Mouse (Mus musculus) lung, embryonic 14.5 days (tissue): ENCODE data around the gene Hsd11b2. TPM values are rescaled to one million over a fixed set of nuclear protein-coding genes. Genes with fewer than 3 reads are reported as not detected.

Experiments used
- ATAC-seq: fragments of 200-750 bp; cut with Nextera tagmentation; 2 replicates; pipeline ENCODE4 v1.8.0; 2017; ENCODE audit warnings: mild to moderate bottlenecking, moderate TSS enrichment, moderate library complexity; ENCODE audit not compliant: insufficient read depth
- DNase-seq: peaks from one replicate; pipeline ENCODE4 v3.0.0-alpha.2; 2015
- H3K27ac ChIP-seq: fragments of 300-500 bp; sonication (generic); 2 replicates; pipeline ENCODE4 v1.5.1; 2014; ENCODE audit warnings: low read depth, mild to moderate bottlenecking, moderate library complexity
- H3K27me3 ChIP-seq: fragments of 300-500 bp; sonication (generic); 2 replicates; pipeline ENCODE4 v1.6.1; 2014; ENCODE audit warnings: low read length, control low read depth; ENCODE audit not compliant: insufficient read depth
- H3K36me3 ChIP-seq: fragments of 300-500 bp; sonication (generic); 2 replicates; pipeline ENCODE4 v1.6.1; 2014; ENCODE audit warnings: control low read depth; ENCODE audit not compliant: insufficient read depth
- H3K4me1 ChIP-seq: fragments of 300-500 bp; sonication (generic); 2 replicates; pipeline ENCODE4 v1.6.1; 2014; ENCODE audit warnings: antibody characterized with exemption, control low read depth; ENCODE audit not compliant: insufficient read depth
- H3K4me2 ChIP-seq: fragments of 300-500 bp; sonication (generic); 2 replicates; pipeline ENCODE4 v1.6.1; 2014; ENCODE audit warnings: mild to moderate bottlenecking
- H3K4me3 ChIP-seq: fragments of 300-500 bp; sonication (generic); 2 replicates; pipeline ENCODE4 v1.5.1; 2014; ENCODE audit warnings: low read depth, low read length
- H3K9ac ChIP-seq: fragments of 300-500 bp; sonication (generic); 2 replicates; pipeline ENCODE4 v1.6.1; 2014
- H3K9me3 ChIP-seq: fragments of 300-500 bp; sonication (generic); 2 replicates; pipeline ENCODE4 v1.6.1; 2016; ENCODE audit warnings: low read depth, low read length, control low read depth
- CTCF ChIP-seq: IDR thresholded peaks from 2 replicates; pipeline ENCODE4 v1.5.1; 2016; ENCODE audit warnings: antibody characterized with exemption, low read depth
- WGBS: fragments of 180-500 bp; shearing (Covaris S2); extraction: QIAGEN DNeasy Blood & Tissue Kit; methylation state at CpG from one replicate; pipeline ENCODE4 v1.1.7; 2014; 5-methylcytosine and 5-hydroxymethylcytosine counted together
- polyA plus RNA-seq: library from polyadenylated mRNA; unstranded; fragments of >200 nt; fragmentation: Nextera tagmentation; extraction: Ambion mirVana; gene quantifications from 2 replicates; pipeline ENCODE4 v1.2.1, GENCODE M21; 2014

The Hsd11b2 gene
- polyA plus RNA-seq, 1 experiment from 2014 or later, result 5.9 TPM

GRCm38 (mm10) chr8:105472414-105472932 lies 46.1 kb upstream of the Hsd11b2 start:
- Histone ChIP-seq H3K36me3 (peaks cover 26% of the 10 kb centered on the region), H3K4me1 (peaks cover 27% of the 10 kb centered on the region), H3K27me3 (0 out of 2 replicates have a peak, but pooled peaks cover 6% of the 10 kb centered on the region), H3K9me3 (no peaks in the 10 kb centered on the region), H3K4me2 (no peak overlapping the region), H3K9ac (no peak overlapping the region), H3K4me3 (no peak overlapping the region), H3K27ac (no peak overlapping the region)
- 45% methylated on average over 23 of the region's 23 CpGs for WGBS
- TF ChIP-seq CTCF, result no peak
- ATAC-seq (no peak), DNase-seq (no peak)

- WGBS, result 66% methylated on average over 9 of the region's 9 CpGs
Measured at GRCm38 (mm10) chr8:105472983-105473382, 45.6 kb upstream of the Hsd11b2 start.

GRCm38 (mm10) chr8:105473816-105474606 lies 44.5 kb upstream of the Hsd11b2 start:
- H3K9me3 ChIP-seq, result no peaks in the 10 kb centered on the region
- H3K4me2 ChIP-seq, result peak overlapping the region; percentile 11; the same call in 1 of the 2 replicates
- peaks cover 34% of the 10 kb centered on the region for H3K36me3 ChIP-seq
- 28% methylated on average over 17 of the region's 17 CpGs for WGBS
- 0 out of 2 replicates have a peak, but pooled peaks cover 6% of the 10 kb centered on the region for H3K27me3 ChIP-seq
- peak overlapping the region; percentile 38; the same call in 1 of the 2 replicates for H3K27ac ChIP-seq
- no peak for ATAC-seq
- H3K9ac ChIP-seq, result no peak overlapping the region
- DNase-seq, result peak; percentile 80
- no peak overlapping the region for H3K4me3 ChIP-seq
- H3K4me1 ChIP-seq, result peaks cover 27% of the 10 kb centered on the region
- no peak for TF ChIP-seq CTCF

More at GRCm38 (mm10) chr8:105472983-105473382, 45.6 kb upstream of the Hsd11b2 start:
- Histone ChIP-seq H3K27ac (no peak overlapping the region), H3K4me1 (peaks cover 27% of the 10 kb centered on the region), H3K9me3 (no peaks in the 10 kb centered on the region), H3K9ac (no peak overlapping the region), H3K27me3 (0 out of 2 replicates have a peak, but pooled peaks cover 6% of the 10 kb centered on the region), H3K4me3 (no peak overlapping the region), H3K4me2 (no peak overlapping the region), H3K36me3 (peaks cover 28% of the 10 kb centered on the region)
- ATAC-seq (no peak), DNase-seq (no peak)
- no peak for TF ChIP-seq CTCF

- DNase-seq, result no peak
- H3K9me3 ChIP-seq, result no peaks in the 10 kb centered on the region
- H3K4me3 ChIP-seq, result no peak overlapping the region
- H3K27ac ChIP-seq, result peak overlapping the region; percentile 38
- 0 out of 2 replicates have a peak, but pooled peaks cover 6% of the 10 kb centered on the region for H3K27me3 ChIP-seq
- ATAC-seq, result no peak
- no peak for TF ChIP-seq CTCF
- peaks cover 37% of the 10 kb centered on the region for H3K36me3 ChIP-seq
- WGBS, result 31% methylated on average over 5 of the region's 5 CpGs
- peak overlapping the region; percentile 11; the same call in 1 of the 2 replicates for H3K4me2 ChIP-seq
- peaks cover 23% of the 10 kb centered on the region for H3K4me1 ChIP-seq
- peak overlapping the region; percentile 9; the same call in 1 of the 2 replicates for H3K9ac ChIP-seq
Measured at GRCm38 (mm10) chr8:105474680-105475079, 43.9 kb upstream of the Hsd11b2 start.

- peaks cover 38% of the 10 kb centered on the region for H3K36me3 ChIP-seq
- no peak overlapping the region for H3K27ac ChIP-seq
- H3K4me2 ChIP-seq, result no peak overlapping the region
- H3K4me3 ChIP-seq, result no peak overlapping the region
- TF ChIP-seq CTCF, result no peak
- H3K27me3 ChIP-seq, result 0 out of 2 replicates have a peak, but pooled peaks cover 6% of the 10 kb centered on the region
- H3K9me3 ChIP-seq, result no peaks in the 10 kb centered on the region
- H3K4me1 ChIP-seq, result peaks cover 22% of the 10 kb centered on the region
- no peak for ATAC-seq
- 65% methylated on average over 4 of the region's 4 CpGs for WGBS
- peak overlapping the region; percentile 9; the same call in 1 of the 2 replicates for H3K9ac ChIP-seq
- no peak for DNase-seq
Measured at GRCm38 (mm10) chr8:105475254-105475653, 43.3 kb upstream of the Hsd11b2 start.

GRCm38 (mm10) chr8:105475742-105476141 lies 42.8 kb upstream of the Hsd11b2 start:
- Histone ChIP-seq H3K27ac (no peak overlapping the region), H3K9me3 (no peaks in the 10 kb centered on the region), H3K4me2 (no peak overlapping the region), H3K27me3 (0 out of 2 replicates have a peak, but pooled peaks cover 6% of the 10 kb centered on the region), H3K36me3 (peaks cover 38% of the 10 kb centered on the region), H3K4me3 (no peak overlapping the region), H3K4me1 (peaks cover 18% of the 10 kb centered on the region), H3K9ac (no peak overlapping the region)
- 90% methylated on average over 8 of the region's 8 CpGs for WGBS
- TF ChIP-seq CTCF, result no peak
- ATAC-seq (no peak), DNase-seq (no peak)

- WGBS, result 90% methylated on average over 7 of the region's 7 CpGs
- 0 out of 2 replicates have a peak, but pooled peaks cover 6% of the 10 kb centered on the region for H3K27me3 ChIP-seq
- no peak overlapping the region for H3K27ac ChIP-seq
- ATAC-seq (no peak), DNase-seq (no peak)
- H3K9ac ChIP-seq, result no peak overlapping the region
- H3K4me3 ChIP-seq, result no peak overlapping the region
- peaks cover 38% of the 10 kb centered on the region for H3K36me3 ChIP-seq
- H3K4me1 ChIP-seq, result peaks cover 18% of the 10 kb centered on the region
- no peak for TF ChIP-seq CTCF
- no peaks in the 10 kb centered on the region for H3K9me3 ChIP-seq
- no peak overlapping the region for H3K4me2 ChIP-seq
Measured at GRCm38 (mm10) chr8:105476161-105476560, 42.4 kb upstream of the Hsd11b2 start.
